Comparison of ENCODE assay signal across 12 mouse cellular contexts in genomic region chr2:155387052-155387451, GRCm38 (mm10). TPM values are rescaled to one million over a fixed set of nuclear protein-coding genes. Genes with fewer than 3 reads are reported as not detected.
DNase-seq lines count a peak whose midpoint lies in the region; ATAC-seq and TF ChIP-seq lines count a peak whose summit lies in the region.
"Had no signal": no experiment of that assay in that cellular context is flagged by ENCODE, and none has a peak within 500 bp of the region (broad histone marks: within the 10 kb centered on the region; RNA-seq: fewer than 3 reads in every experiment).

No protein-coding gene starts in this region.

- H3K4me3 ChIP-seq in gastrocnemius, adult 2 months, result no peak overlapping the region; the same call in 1 of the 2 replicates
- H3K4me3 ChIP-seq in limb, embryonic 13.5 days, result no peak overlapping the region
- H3K4me3 ChIP-seq in limb, embryonic 10.5 days, result no peak overlapping the region
- 0 out of 2 replicates have a peak overlapping the region, but pooled peaks have one; percentile 11 for H3K4me3 ChIP-seq in brown adipose tissue, adult 24 weeks (ENCODE audit: insufficient read depth, low read depth, low read length)
- H3K4me3 ChIP-seq: heart, embryonic 15.5 days; liver, embryonic 13.5 days had no signal

- WGBS in limb, embryonic 13.5 days, result 68% methylated on average over 4 of the region's 4 CpGs
- WGBS in limb, embryonic 10.5 days, result 64% methylated on average over 4 of the region's 4 CpGs

- intact Hi-C loops in gastrocnemius, adult 2 months (cut with DNase I), result loop anchor here (2.0 to 5.0 kb wide), 2 partner anchors 150 to 178 kb away; partner anchors contain the start of gene Dynlrb1
- intact Hi-C loops in gastrocnemius, postnatal 14 days (cut with DNase I; ENCODE audit: low total_unique reads), result loop anchor here (5.0 kb wide), 1 partner anchor 160 kb away; no protein-coding TSS in a partner anchor

- H3K9ac ChIP-seq in limb, embryonic 13.5 days, result peak overlapping the region; percentile 39; the same call in 1 of the 2 replicates
- H3K9ac ChIP-seq: heart, embryonic 15.5 days; kidney, embryonic 15.5 days; liver, embryonic 13.5 days had no signal

- peak overlapping the region; percentile 100 for H3K27ac ChIP-seq in gastrocnemius, adult 2 months
- H3K27ac ChIP-seq in limb, embryonic 13.5 days, result no peak overlapping the region
- no peak overlapping the region for H3K27ac ChIP-seq in limb, embryonic 10.5 days
- H3K27ac ChIP-seq in brown adipose tissue, adult 24 weeks (replicated peaks; ENCODE audit: low read depth, low read length), result 0 out of 2 replicates have a peak overlapping the region, but pooled peaks have one; percentile 17
- H3K27ac ChIP-seq: heart, embryonic 15.5 days; kidney, embryonic 15.5 days; liver, embryonic 13.5 days had no signal

- no peak for ATAC-seq in limb, embryonic 13.5 days (ENCODE audit: low FRiP score, low read depth)
- no peak for ATAC-seq in activated CD4-positive, CD25-positive, alpha-beta regulatory T cell, adult 4 months

- H3K9me3 ChIP-seq in limb, embryonic 13.5 days, result no peaks in the 10 kb centered on the region
- no peaks in the 10 kb centered on the region for H3K9me3 ChIP-seq in limb, embryonic 10.5 days (replicated peaks)
- H3K9me3 ChIP-seq: heart, embryonic 15.5 days; kidney, embryonic 15.5 days; liver, embryonic 13.5 days had no signal

- H3K4me1 ChIP-seq in limb, embryonic 13.5 days, result peaks cover 28% of the 10 kb centered on the region
- H3K4me1 ChIP-seq in limb, embryonic 10.5 days, result peaks cover 23% of the 10 kb centered on the region
- peaks cover 3% of the 10 kb centered on the region; the same call in 1 of the 2 replicates for H3K4me1 ChIP-seq in brown adipose tissue, adult 24 weeks (ENCODE audit: control insufficient read depth, insufficient read depth, insufficient read length, low read length)

- H3K4me2 ChIP-seq in limb, embryonic 13.5 days (replicated peaks), result no peak overlapping the region
- H3K4me2 ChIP-seq: heart, embryonic 15.5 days; liver, embryonic 13.5 days had no signal

- TF ChIP-seq CTCF in gastrocnemius, adult 2 months (IDR thresholded peaks at IDR 0.05), result no peak

- DNase-seq in cerebellum, adult 18-20 months, result peak; percentile 16 to 17
- DNase-seq in cerebellum, postnatal 36 days, result no peak
- no peak for DNase-seq in gastrocnemius, adult 2 months
- DNase-seq in gastrocnemius, postnatal 14 days, result no peak
- no peak for DNase-seq in limb, embryonic 10.5 days (ENCODE audit: low spot score)
- DNase-seq: liver, embryonic 13.5 days; lung, postnatal 10 days had no signal

- H3K27me3 ChIP-seq in limb, embryonic 13.5 days, result no peaks in the 10 kb centered on the region
- peaks cover 22% of the 10 kb centered on the region for H3K27me3 ChIP-seq in limb, embryonic 10.5 days (ENCODE audit: low read depth, poor library complexity, severe bottlenecking)
- H3K27me3 ChIP-seq: heart, embryonic 15.5 days; kidney, embryonic 15.5 days had no signal

- peaks cover 51% of the 10 kb centered on the region for H3K36me3 ChIP-seq in limb, embryonic 13.5 days
- peaks cover 65% of the 10 kb centered on the region for H3K36me3 ChIP-seq in limb, embryonic 10.5 days

RNA-seq across cellular contexts. Expression of gene Trp53inp2, which starts 6.2 kb away (rescaled TPM):
- 100 to 1,000 TPM; 334 to 391 TPM for total RNA-seq in gastrocnemius, adult 2 months (2021)
- 100 to 1,000 TPM; 286 to 325 TPM for total RNA-seq in gastrocnemius, postnatal 14 days (2021)
- 17.7 and 20.9 TPM in 2 replicates for polyA plus RNA-seq in limb, embryonic 13.5 days (2015; fragmentation: Nextera tagmentation; extraction: Ambion mirVana)
- polyA plus RNA-seq in limb, embryonic 10.5 days (2016; fragmentation: Nextera tagmentation; extraction: Ambion mirVana), result 15.2 and 23.5 TPM in 2 replicates
- polyA plus RNA-seq in brown adipose tissue, adult 24 weeks (2012; ENCODE audit: insufficient read depth, insufficient read length, missing spikeins), result 229 and 288 TPM in 2 replicates
- 1 to 10 TPM in 1 of 2 experiments, under 1 TPM in 1; 0.78 to 1.7 TPM for polyA plus RNA-seq in activated CD4-positive, CD25-positive, alpha-beta regulatory T cell, adult 4 months (2017; shearing (Covaris generic))

RNA-seq across cellular contexts. Expression of gene Pigu, which starts 29.8 kb away (rescaled TPM):
- 10 to 100 TPM; 23.8 to 24.7 TPM for total RNA-seq in gastrocnemius, adult 2 months (2021)
- 10 to 100 TPM; 22.2 to 24.0 TPM for total RNA-seq in gastrocnemius, postnatal 14 days (2021)
- 45.6 and 46.2 TPM in 2 replicates for polyA plus RNA-seq in limb, embryonic 13.5 days (2015; fragmentation: Nextera tagmentation; extraction: Ambion mirVana)
- polyA plus RNA-seq in limb, embryonic 10.5 days (2016; fragmentation: Nextera tagmentation; extraction: Ambion mirVana), result 51.7 and 53.9 TPM in 2 replicates
- polyA plus RNA-seq in brown adipose tissue, adult 24 weeks (2012; ENCODE audit: insufficient read depth, insufficient read length, missing spikeins), result 19.0 and 20.3 TPM in 2 replicates
- polyA plus RNA-seq in activated CD4-positive, CD25-positive, alpha-beta regulatory T cell, adult 4 months (2017; shearing (Covaris generic)), result 10 to 100 TPM; 33.8 to 34.1 TPM

Comparison
In these comparisons a context has a peak if more than half of its experiments do, and no peak if none do; other contexts are left out.
1. DNase-seq: peak in cerebellum, adult 18-20 months (2 of 2); none in cerebellum, postnatal 36 days (0 of 2), gastrocnemius, adult 2 months (single experiment), gastrocnemius, postnatal 14 days (single experiment) and limb, embryonic 10.5 days (single experiment).
2. H3K27ac ChIP-seq: peak in gastrocnemius, adult 2 months (single experiment) and brown adipose tissue, adult 24 weeks (single experiment); none in limb, embryonic 13.5 days (single experiment) and limb, embryonic 10.5 days (single experiment).